Comparison of ENCODE assay signal across 9 mouse cellular contexts in the genomic region with DNA sequence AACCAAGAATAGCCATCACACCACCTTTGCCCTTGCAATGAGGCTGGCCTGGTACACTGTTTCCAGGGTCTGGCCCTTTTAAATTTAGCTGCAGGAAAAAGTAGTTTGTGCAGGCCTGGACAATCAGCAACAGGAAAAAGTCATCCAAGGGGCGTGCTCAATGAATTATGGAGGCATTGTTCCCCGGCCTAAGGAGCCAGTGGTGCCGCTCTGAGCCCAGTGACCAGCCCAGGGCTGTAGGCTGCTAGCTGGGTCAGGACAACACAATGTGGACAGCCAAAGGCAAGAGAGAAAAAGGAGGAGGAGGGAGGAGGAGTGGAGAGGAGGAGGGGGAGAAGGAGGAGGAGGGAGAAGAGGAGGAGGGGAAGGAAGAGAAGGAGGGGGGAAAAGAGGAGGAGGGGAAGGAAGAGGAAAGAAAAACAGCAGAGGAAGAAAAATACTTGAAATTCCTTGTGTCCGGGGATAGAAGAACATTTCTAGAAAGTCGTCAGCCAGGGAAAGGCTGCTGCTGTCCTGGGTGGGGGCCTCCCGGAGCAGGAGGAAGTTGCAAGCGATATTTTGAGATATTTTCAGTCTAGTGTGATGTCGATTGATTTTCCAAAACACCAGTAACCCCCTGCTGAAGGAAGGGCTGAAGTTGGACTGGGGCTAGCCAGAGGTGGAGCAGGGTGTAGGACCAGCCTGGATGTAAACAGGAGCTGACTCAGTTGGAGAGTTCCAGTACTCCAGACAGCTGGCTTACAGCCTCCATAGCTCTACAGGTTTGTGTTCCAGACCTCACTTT. TPM values are rescaled to one million over a fixed set of nuclear protein-coding genes. Genes with fewer than 3 reads are reported as not detected.
A peak's percentile ranks its signal among the peaks of the same experiment; 100 is the strongest.
DNase-seq lines count a peak whose midpoint lies in the region; ATAC-seq and TF ChIP-seq lines count a peak whose summit lies in the region.
"Had no signal": no experiment of that assay in that cellular context is flagged by ENCODE, and none has a peak within 500 bp of the region (broad histone marks: within the 10 kb centered on the region; RNA-seq: fewer than 3 reads in every experiment).

No protein-coding gene starts in this region.

- 0 out of 2 replicates have a peak, but pooled peaks cover 3% of the 10 kb centered on the region for H3K4me1 ChIP-seq in heart, embryonic 15.5 days (replicated peaks)
- H3K4me1 ChIP-seq in limb, embryonic 10.5 days: peaks cover 33% of the 10 kb centered on the region
- H3K4me1 ChIP-seq in small intestine, adult 2 months (ENCODE audit: control insufficient read depth, insufficient read depth, insufficient read length, low read length): peaks cover 3% of the 10 kb centered on the region; the same call in 1 of the 2 replicates

- H3K36me3 ChIP-seq in heart, embryonic 15.5 days: no peaks in the 10 kb centered on the region
- H3K36me3 ChIP-seq in limb, embryonic 10.5 days: no peaks in the 10 kb centered on the region
- H3K36me3 ChIP-seq in small intestine, adult 2 months (ENCODE audit: control insufficient read depth, insufficient read depth, low read length): no peaks in the 10 kb centered on the region

- intact Hi-C loops in left cerebral cortex, adult 2 months (cut with DNase I): no loop called here
- intact Hi-C loops in left cerebral cortex, postnatal 36 days (cut with DNase I): no loop called here

- H3K27me3 ChIP-seq in heart, embryonic 15.5 days: peaks cover 7% of the 10 kb centered on the region
- peaks cover 8% of the 10 kb centered on the region; the same call in 1 of the 2 replicates for H3K27me3 ChIP-seq in limb, embryonic 10.5 days (ENCODE audit: low read depth, poor library complexity, severe bottlenecking)
- H3K27me3 ChIP-seq in small intestine, adult 2 months (ENCODE audit: control insufficient read depth, insufficient read depth, low read length): 0 out of 2 replicates have a peak, but pooled peaks cover 2% of the 10 kb centered on the region

- TF ChIP-seq POLR2A in small intestine, adult 2 months (IDR thresholded peaks at IDR 0.05; ENCODE audit: low read depth, low read length): no peak

- H3K9ac ChIP-seq in heart, embryonic 15.5 days: no peak overlapping the region

- H3K4me2 ChIP-seq in heart, embryonic 15.5 days: peak overlapping the region; percentile 41

- no peak for TF ChIP-seq CTCF in left cerebral cortex, adult 2 months (IDR thresholded peaks at IDR 0.05)
- no peak for TF ChIP-seq CTCF in small intestine, adult 2 months (IDR thresholded peaks at IDR 0.05; ENCODE audit: extremely low read depth, insufficient read length, insufficient replicate concordance, low read depth, low read length)

- H3K27ac ChIP-seq in left cerebral cortex, adult 2 months: peak overlapping the region; percentile 64
- peak overlapping the region; percentile 72 for H3K27ac ChIP-seq in heart, embryonic 15.5 days
- peak overlapping the region; percentile 58 for H3K27ac ChIP-seq in limb, embryonic 10.5 days
- peak overlapping the region; percentile 43 for H3K27ac ChIP-seq in small intestine, adult 2 months (ENCODE audit: insufficient read depth, low read depth, low read length)

- DNase-seq in left cerebral cortex, adult 2 months (ENCODE audit: extremely low spot score in 1 of 2, low spot score in 2 of 2): no peak
- DNase-seq in left cerebral cortex, adult 9 months (ENCODE audit: low spot score in 2 of 2): no peak
- no peak for DNase-seq in limb, embryonic 10.5 days (ENCODE audit: low spot score)
- DNase-seq in frontal cortex, adult 2 months (ENCODE audit: extremely low spot score in 1 of 2, low spot score in 1 of 2): no peak
- DNase-seq in left cerebral cortex, postnatal 36 days (ENCODE audit: low spot score in 2 of 2): no peak
- DNase-seq in left cerebral cortex, adult 11 months (ENCODE audit: low spot score): no peak

- no peaks in the 10 kb centered on the region for H3K9me3 ChIP-seq in heart, embryonic 15.5 days (replicated peaks)
- no peaks in the 10 kb centered on the region for H3K9me3 ChIP-seq in limb, embryonic 10.5 days (replicated peaks)

- 21% methylated on average over 8 of the region's 8 CpGs for WGBS in heart, embryonic 15.5 days
- WGBS in limb, embryonic 10.5 days: 61% methylated on average over 8 of the region's 8 CpGs
- 27% methylated on average over 8 of the region's 8 CpGs for WGBS in small intestine, adult 2 months

- no peak overlapping the region for H3K4me3 ChIP-seq in left cerebral cortex, adult 2 months
- 0 out of 2 replicates have a peak overlapping the region, but pooled peaks have one; percentile 7 for H3K4me3 ChIP-seq in heart, embryonic 15.5 days
- no peak overlapping the region for H3K4me3 ChIP-seq in limb, embryonic 10.5 days
- H3K4me3 ChIP-seq in small intestine, adult 2 months (ENCODE audit: low read depth, low read length): peak overlapping the region; percentile 16; the same call in 1 of the 2 replicates

- peak; percentile 65 for ATAC-seq in heart, embryonic 15.5 days (replicated peaks; ENCODE audit: insufficient number of reproducible peaks, insufficient read depth, low FRiP score, low read depth)

RNA-seq across cellular contexts. Expression of a gene that starts 18.5 kb away (rescaled TPM):
- 1 to 10 TPM; 4.6 TPM for total RNA-seq in left cerebral cortex, adult 2 months (2021)
- polyA plus RNA-seq in heart, embryonic 15.5 days (2015; fragmentation: Nextera tagmentation; extraction: Ambion mirVana): 11.6 and 16.1 TPM in 2 replicates
- 7.0 and 8.0 TPM in 2 replicates for polyA plus RNA-seq in limb, embryonic 10.5 days (2016; fragmentation: Nextera tagmentation; extraction: Ambion mirVana)
- polyA plus RNA-seq in small intestine, adult 2 months (2012; rRNA removed): 1.4 and 2.9 TPM in 2 replicates
- polyA plus RNA-seq in frontal cortex, adult 2 months (2012; rRNA removed): 4.9 and 5.0 TPM in 2 replicates
- 1 to 10 TPM; 3.5 to 7.0 TPM for total RNA-seq in left cerebral cortex, postnatal 36 days (2021)
- total RNA-seq: CH12.LX had no signal

RNA-seq across cellular contexts. Expression of a gene that starts 57.6 kb away (rescaled TPM):
- 1 to 10 TPM; 2.9 to 3.5 TPM for total RNA-seq in left cerebral cortex, adult 2 months (2021)
- polyA plus RNA-seq in heart, embryonic 15.5 days (2015; fragmentation: Nextera tagmentation; extraction: Ambion mirVana): 0.19 and 0.31 TPM in 2 replicates
- 0.18 and 0.34 TPM in 2 replicates for polyA plus RNA-seq in limb, embryonic 10.5 days (2016; fragmentation: Nextera tagmentation; extraction: Ambion mirVana)
- polyA plus RNA-seq in small intestine, adult 2 months (2012; rRNA removed): 0.06 TPM in 1 of 2 replicates, not detected in the other
- polyA plus RNA-seq in frontal cortex, adult 2 months (2012; rRNA removed): 2.0 and 2.2 TPM in 2 replicates
- total RNA-seq in left cerebral cortex, postnatal 36 days (2021): 1 to 10 TPM; 2.6 to 3.2 TPM

Comparison
In these comparisons a context has a peak if more than half of its experiments do, and no peak if none do; other contexts are left out.
1. H3K4me3 ChIP-seq: peak in heart, embryonic 15.5 days (single experiment) and small intestine, adult 2 months (single experiment); none in left cerebral cortex, adult 2 months (single experiment) and limb, embryonic 10.5 days (single experiment).
2. Peak in every context shown above with its lines, with median percentiles within 50 percentile points of each other: H3K27ac ChIP-seq.